Mouse (Mus musculus): Measurements from ENCODE around the gene Anapc5.

Anapc5 gene

DNA sequence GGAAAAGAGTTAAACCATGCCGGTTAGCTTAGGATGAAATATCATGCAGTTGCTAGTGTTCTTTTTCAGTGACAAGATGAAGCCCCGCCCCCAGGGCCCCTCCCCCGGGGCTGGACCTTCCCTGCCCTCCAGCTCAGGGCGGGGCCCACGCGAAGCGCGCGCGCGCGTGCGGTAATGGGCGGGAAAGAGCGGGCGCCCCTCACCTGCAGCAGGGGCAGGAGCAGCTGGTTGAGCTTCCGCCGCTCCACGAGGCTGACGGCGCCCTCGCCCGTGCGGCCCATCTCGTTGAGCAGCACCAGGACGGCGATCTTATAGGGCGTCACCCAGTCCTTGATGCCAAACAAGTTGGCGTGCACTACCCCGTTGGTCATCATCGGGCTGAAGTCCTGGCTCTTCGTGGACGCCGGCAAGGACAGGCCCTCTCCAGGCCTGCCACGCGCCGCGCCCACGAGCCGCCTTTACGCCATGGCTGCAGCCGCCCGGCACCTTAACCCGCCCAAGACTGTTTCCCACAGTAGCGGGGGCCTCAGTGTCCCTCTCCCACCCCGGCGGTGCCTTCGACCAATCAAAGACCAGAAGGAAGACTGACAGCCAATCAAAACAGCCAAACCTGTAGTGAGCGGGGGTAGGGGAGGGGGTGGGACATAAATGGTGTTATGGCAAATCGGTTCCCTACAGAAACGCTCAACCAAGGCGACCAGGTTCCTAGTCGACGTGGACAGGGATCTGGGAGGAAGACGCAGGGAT lies at the start of gene Anapc5:
Gene Anapc5, minus strand, starts transcription at position 563 of the 747 bp plus-strand sequence.
- peak; percentile 98 for DNase-seq (ENCODE audit: low read depth, low spot score)

DNA sequence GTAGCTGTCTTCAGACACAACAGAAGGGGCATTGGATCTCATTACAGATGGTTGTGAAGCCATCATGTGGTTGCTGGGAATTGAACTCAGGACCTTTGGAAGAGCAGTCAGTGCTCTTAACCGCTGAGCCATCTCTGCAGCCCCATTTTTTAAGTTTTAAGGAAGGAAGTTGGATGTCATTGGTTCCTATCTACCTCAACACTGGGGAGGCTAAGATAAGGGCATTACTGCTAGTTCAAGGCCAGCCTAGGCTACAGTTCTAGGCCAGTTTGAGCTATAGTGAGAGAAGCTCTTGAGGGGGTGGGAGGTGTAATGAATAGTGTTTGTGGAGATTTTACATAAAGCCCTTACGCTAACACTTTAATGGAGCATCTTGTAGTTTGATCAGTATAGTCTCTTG lies 41.9 kb upstream of the Anapc5 start:
- DNase-seq (ENCODE audit: low read depth, low spot score) = no peak

DNA sequence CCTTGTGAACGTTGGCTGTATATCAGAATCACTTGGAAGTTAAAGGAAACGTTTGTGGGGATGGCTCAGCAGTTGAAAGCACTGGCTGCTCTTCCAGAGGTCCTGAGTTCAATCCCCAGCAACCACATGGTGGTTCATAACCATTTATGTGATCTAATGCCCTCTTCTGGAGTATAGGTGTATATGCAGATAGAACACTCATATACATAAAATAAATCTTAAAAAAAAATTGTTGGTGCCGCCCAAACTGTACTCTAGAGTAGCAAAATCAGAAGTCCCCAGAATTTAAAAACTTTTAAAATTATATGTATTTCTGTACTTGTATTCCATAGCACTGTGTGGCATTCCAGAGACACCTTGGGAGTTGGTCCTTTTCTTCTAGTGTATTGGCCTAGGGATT lies 34.7 kb upstream of the Anapc5 start:
- no peak for DNase-seq (ENCODE audit: low read depth, low spot score)

DNA sequence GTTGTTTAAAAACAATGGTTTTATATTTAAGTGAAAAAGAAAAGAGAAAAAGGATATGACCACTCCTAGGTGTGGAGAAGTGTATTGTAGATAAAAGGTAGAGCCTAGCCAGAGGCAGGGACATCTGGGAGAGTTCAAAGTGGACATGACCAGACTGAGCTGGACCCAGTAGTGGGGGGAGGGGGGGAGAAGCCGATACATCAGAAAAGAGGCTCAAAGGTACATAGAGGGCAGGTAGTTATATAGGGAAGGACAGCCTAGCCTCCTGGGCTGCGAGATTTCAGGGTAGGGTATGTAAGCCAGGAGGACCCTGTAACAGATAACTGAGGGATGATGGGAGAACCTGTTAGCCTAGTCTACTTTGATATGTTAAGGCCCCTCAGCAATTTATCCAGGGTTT lies 31.5 kb upstream of the Anapc5 start:
- DNase-seq (ENCODE audit: low read depth, low spot score) = no peak

DNA sequence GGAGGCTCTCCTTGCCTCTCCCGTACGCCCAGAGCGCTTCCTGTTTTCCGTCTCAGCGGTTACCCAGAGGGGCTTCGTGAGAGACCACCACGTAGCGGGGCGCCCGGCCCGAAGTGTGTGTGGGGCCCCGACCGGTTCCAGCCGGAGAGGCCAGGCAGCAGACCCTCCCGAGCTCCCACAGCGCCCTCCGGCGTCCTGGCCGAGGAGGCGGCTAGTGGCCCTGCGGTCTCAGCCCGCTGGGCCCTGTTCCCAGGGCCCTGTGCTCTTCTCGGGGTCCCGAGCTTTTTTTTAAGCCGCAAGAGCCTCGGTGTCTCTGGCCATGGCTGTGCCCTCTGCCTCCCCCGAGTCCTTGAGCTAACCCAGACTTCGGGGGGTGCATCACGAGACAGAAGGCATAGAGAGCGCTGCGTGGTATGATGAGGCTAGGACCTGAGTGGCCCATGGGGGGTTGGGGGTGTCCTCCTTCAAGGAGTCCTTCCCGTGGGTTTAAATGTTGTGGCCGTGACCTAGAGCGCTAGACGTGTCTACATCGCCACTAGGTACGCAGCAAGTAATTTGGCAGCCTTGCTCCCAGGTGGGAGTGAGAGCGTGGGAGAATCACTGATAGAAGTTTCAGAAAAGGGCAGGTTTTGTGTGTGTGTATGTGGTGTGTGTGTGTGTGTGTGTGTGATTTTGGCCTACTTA lies 29.3 kb upstream of the Anapc5 start:
- DNase-seq (ENCODE audit: low read depth, low spot score) = no peak

DNA sequence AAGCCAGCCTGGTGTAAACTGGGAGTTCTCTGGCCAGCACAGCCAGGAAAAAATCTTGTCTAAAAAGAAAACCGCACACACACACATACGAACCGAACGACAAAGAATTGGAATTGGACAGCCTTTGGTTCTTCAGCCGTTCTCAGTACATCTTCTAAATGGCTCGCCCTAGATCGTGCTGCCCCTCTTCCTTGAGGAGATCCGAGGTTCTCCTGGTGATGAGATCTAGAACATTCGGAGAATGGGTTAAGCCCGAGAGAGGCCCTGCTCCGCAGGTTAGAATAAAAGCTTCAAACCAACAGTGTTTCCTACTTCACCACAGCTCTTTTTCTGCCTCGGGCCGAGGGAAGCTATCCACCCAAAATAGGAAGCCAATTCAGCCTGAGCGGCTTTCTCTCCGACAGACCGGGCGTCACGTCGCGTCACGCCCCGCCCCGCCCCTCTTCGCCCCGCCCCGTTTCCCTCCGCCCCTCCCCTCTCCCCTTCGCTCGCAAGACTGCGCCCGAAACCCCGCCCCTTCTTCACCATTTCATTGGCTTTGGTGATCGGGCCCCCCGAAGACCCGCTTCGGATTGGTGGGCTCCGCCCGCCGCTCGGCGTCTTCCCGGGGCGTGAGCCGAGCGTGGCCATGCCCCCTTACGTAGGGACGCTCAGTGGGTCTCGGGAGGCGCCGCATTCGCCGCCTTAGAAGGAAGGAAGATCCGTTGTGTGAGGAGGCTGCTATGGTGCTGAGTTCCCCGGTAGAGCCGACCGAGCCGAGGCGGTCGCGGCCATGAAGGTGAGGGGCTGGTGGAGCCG lies 28.6 kb upstream of the Anapc5 start, which contains the start of gene Rnf34:
Gene Rnf34, plus strand, starts transcription at position 528 of the 798 bp plus-strand sequence.
- peak; percentile 98 for DNase-seq (ENCODE audit: low read depth, low spot score)

DNA sequence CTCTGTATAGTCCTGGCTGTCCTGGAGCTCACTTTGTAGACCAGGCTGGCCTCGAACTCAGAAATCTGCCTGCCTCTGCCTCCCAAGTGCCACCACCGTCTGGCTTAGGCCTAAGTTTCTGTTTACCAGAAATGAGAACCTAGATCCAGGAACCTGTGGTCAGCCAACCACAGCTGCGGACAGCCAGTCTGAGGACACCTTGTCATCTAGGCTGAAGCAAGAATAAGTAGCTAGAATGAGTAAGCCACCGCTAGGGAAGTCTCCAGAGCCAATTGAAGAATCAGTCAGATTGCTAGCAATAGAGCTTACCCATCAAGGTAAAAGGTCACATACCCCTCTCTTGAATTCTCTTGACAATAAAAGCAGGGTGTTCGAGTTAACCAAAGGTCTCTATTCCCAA lies 22.7 kb upstream of the Anapc5 start:
- DNase-seq (ENCODE audit: low read depth, low spot score) = no peak

DNA sequence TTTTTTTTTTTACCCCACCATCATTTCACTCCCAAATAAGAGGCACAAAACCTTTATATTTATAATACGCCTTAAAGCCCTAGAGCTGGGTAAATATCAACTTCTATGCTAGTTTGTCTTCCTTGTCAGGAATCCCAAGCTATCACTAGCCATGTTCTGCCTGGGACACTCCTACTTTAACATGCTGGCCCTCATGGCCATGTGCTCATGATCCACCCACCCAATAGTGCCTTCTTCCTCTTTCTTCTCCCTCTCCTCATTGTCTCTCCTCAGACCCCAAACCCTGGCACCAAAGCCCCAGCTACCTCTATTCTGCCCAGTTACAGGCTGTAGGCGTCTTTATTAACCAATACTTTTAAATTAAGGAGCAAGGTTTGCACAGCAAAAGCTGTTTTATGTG lies 20.0 kb upstream of the Anapc5 start:
- no peak for DNase-seq (ENCODE audit: low read depth, low spot score)

DNA sequence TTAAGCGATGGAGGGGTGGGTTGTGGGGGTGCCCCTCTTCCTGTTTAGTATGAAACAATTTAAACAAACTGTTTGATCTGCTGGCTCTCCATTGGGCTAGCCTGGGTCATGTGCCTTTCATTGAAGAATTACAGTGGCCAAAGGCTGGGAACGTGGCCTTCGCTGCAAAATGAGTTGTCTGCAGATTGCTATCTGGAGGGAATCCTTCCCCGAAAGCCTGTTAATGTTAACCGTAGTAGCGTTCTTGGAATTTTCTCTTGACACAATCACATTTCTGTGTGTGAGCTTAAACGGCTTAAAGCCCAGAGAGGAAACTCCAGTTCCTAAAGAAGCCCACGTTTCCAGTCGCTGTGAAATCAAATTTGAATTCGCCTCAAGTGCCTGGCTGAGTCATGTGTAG lies 11.9 kb upstream of the Anapc5 start:
- DNase-seq (ENCODE audit: low read depth, low spot score) = no peak

DNA sequence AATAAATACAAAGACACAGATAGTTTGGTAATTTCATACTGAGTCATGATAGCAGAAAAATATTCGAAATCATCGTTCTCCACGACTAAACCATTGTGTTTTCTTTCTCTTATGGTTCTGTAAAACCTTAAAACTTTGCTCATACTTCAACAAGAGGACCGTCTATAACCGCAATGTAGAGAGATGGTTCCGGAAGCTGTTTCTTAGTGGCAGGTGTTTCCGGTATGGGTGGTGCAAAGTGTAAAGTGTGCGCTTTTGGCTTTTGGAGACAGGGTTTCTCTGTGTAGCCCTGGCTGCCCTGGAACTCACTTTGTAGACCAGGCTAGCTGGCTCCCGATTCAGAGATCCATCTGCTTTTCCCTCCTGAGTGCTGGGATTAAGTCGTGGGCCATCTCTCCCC lies 11.4 kb upstream of the Anapc5 start:
- no peak for DNase-seq (ENCODE audit: low read depth, low spot score)

DNA sequence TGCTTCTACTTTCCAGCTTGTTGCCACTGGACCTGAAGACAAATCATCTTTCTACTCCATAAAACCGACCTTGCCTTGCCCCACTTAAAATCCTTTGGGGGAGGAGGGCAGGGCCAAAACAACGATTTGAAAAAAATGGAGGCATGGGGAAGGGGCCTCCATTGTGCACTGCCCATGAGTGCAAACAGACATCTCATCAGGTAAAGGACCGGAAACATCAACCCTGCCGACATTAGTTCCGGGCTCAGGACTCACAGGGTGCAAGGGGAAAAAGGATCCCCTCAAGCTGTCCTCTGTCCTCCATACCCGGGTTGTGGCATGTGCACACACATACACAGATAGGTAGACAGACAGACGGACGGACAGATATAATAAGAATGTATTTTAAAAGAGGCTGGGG lies 4.0 kb upstream of the Anapc5 start:
- no peak for DNase-seq (ENCODE audit: low read depth, low spot score)

DNA sequence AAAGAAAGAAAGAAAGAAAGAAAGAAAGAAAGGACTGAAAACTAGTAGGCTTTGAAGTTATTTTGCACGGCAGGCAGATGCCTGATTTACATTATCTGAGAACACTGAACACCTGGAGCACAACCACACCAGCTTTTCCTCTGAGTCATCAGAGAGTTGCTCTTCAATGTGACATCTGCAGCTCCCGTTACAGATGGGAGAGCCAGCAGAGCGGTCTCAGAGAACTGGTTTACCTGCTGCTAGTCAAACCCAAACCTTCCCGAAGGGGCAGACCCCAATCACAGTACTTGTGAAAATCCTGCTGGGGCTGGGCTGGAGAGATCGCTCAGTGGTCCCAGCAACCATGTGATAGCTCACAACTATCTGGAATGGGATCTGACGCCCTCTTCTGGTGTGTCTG lies 3.3 kb upstream of the Anapc5 start:
- DNase-seq (ENCODE audit: low read depth, low spot score) = no peak

DNA sequence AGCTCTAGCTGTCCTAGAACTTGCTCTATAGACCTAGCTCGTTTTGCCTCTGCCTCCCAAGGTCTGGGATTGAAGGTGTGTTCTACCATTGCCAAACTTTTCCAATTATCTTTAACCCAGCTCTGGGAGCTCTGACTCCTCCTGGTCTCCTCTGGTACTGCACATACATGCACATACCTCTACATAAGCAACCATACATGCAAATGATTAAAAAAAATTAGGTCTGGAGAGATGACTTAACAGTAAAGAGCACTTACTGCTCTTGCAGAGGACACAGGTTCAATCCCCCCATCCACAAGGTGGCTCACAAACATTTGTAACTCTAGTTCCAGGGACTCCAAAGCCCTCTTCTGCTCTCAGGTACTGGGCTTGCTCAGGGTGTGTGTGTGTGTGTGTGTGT lies 2.8 kb upstream of the Anapc5 start:
- DNase-seq (ENCODE audit: low read depth, low spot score) = no peak

DNA sequence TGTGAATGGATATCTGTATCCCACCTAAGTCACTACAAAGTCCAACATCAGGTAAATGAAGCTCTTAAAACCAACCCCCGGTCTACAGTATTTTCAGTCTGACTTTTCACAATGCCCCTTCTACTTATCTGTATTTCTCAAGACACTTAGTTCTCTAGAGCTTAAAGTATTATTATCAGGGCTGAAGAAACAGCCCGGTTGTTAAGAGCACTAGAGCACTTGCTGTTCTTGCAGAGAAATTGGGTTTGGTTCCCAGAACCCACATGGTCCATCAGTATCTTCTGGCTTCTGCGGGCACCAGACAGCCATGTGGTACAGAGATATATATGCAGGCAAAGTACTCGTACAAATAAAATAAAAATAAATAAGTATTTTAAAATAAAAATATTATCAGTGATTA lies 1.3 kb upstream of the Anapc5 start:
- no peak for DNase-seq (ENCODE audit: low read depth, low spot score)

DNA sequence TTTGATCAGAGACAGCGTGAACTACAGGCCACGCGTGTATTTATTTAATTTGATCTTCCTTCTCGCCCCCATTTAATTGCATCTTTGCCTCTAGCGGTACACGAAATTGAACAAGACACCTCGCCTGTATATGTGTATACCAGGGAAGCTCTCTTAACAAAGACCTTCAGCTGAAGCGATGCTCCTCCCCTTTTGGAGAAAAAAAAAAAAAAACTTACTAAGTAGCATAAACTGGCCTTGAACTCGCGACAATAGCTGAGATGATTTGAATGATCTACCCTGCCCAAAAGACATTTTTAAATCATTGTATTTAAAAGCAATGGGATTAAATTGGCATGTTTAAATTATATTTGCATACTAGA lies 366 bp upstream of the Anapc5 start:
- DNase-seq (ENCODE audit: low read depth, low spot score) = no peak

DNA sequence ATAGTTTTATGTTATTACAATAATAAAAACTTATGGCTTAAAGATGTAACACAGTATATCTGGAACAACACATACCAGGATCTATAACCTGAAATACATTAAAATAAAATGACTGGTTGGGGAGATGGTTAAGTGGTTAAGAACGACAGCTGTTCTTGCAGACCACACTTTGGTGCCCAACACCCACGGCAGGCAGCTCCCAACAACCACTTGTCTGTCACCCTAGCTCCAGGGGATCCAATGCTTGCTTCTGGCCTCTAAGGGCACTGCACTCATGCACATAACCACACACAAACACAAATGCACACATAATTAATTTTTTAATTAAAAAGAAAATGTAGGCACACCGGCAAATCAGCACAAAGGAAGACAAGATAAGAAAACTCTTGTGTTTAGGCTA lies 8.4 kb downstream of the Anapc5 start:
- no peak for DNase-seq (ENCODE audit: low read depth, low spot score)

DNA sequence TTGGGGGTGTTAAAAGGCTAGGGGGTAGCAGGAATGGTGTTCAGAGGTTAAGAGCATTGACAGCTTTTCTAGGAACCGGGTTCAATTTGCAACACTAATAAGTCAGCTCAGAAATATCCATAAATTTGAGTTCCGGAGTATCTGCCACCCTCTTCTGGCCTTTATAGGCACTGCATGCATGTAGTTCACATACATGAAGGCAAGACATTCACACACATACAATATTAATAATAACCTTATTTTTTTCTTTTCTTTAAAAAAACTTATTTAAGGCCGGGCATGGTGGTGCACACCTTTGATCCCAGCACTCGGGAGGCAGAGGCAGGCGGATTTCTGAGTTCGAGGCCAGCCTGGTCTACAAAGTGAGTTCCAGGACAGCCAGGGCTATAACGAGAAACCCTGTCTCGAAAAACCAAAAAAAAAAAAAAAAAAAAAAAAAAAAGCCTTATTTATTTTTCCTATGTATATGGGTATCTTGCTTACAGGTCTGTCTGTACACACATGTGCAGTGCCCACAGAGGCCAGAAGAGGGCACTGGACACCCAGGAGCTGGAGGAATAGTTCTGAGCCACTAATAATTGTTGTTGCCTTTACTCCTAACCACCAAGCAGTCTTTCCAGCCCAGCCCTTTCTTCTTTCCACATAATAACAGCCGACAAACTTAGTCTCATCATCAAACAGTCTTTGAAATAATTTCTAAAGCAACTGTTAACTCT lies 9.6 kb downstream of the Anapc5 start:
- DNase-seq (ENCODE audit: low read depth, low spot score) = peak; percentile 70

DNA sequence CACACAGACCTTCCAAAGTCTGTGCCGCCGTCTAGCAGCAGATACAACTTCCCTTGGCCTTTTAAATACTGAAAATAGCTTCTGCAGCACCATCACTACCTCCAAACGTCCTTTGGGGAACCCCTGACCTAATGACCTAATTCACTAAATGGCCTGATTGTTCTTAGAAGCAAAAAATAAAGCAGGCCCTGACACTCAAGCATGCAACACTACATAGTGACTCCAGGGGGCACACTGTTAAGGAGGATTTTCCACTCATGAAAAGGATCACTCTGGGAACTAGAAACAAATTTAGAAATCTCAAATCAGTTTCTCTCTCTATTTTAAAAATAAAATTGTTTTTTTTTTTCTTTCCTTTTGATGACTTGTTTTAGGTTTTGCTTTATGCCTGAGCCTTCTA lies 15.6 kb downstream of the Anapc5 start:
- DNase-seq (ENCODE audit: low read depth, low spot score) = no peak

DNA sequence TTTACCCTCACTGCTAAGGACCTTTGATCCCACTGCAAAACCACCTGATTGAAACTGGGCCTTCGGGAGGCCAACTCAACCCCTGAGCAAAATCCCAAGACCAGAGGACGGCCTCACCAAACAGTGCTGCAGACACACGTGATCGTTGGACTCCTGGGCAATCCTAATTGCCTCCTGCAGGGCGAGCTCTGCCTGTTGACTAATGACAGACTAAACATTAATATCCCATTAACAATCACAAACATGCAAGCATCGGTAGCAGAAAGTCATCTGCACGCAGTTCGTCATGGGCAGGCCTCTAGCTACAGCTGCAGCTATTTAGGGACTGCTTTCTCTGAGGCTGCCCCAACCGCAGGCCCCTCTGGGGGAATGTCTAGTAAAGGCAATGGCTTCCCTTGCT lies 18.4 kb downstream of the Anapc5 start:
- DNase-seq (ENCODE audit: low read depth, low spot score) = no peak

DNA sequence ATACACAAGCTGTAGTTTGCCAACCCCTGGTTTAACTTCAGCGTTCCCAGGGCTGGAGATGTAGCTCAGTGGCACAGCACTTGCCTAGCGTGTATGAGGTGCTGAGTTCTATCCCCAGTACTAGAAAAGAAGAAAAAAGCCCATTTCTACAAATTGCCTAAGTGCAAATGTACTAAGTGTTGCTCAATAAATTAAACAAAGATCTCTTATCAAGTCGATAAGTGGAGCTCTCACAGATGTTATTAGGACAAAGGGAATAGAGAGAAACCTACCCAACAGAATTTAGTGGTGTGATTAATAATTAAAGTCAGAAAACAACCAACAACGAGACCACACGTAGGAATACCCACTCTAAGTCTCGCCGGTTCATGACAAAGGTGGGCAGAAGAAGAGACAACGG lies 19.5 kb downstream of the Anapc5 start:
- DNase-seq (ENCODE audit: low read depth, low spot score) = no peak

DNA sequence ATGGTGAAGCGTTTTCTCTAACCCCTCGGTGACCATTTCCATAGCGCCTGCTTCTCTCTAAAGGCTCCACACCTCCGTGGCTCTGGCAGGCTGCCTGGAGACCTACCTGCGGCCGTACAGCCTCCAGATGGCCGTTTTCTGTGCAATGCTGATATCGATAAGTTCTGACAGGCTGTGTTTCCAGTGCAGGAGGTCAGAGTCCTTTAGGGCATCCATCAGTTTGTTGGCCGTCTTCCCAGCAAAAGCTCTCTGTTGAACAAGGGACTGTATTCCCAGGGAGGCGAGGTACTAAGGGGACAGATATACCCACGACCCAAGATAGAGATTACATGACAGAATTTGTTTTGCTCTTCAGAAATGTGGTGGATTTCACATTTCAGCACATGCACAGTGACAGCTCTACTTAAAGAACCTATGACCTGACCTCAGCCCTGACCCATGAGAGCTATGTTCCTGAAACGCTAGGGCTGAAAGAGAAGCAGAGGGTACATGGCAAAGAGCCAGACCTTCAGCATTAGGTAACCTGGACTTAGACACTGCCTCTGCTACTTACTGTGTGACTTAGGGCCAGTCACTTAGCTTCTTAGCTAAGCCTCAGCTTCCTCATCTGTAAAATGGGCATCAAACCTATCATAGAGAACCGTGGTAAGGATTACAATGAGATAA lies 20.7 kb downstream of the Anapc5 start:
- DNase-seq (ENCODE audit: low read depth, low spot score) = no peak

Measured in mesoderm, embryonic 11.5 days (tissue).